ENCODE assay signal across 10 mouse cellular contexts in genomic region chr15:27537519-27538223, GRCm38 (mm10).
DNase-seq lines count a peak whose midpoint lies in the region; ATAC-seq and TF ChIP-seq lines count a peak whose summit lies in the region.
"Had no signal": no experiment of that assay in that cellular context is flagged by ENCODE, and none has a peak within 500 bp of the region (broad histone marks: within the 10 kb centered on the region; RNA-seq: fewer than 3 reads in every experiment).

No protein-coding gene starts in this region.

- intact Hi-C loops in gastrocnemius, postnatal 14 days (cut with DNase I; ENCODE audit: low total_unique reads) = no loop called here

- WGBS in lung, embryonic 14.5 days = 61% methylated on average over 4 of the region's 4 CpGs
- 26% methylated on average over 4 of the region's 4 CpGs for WGBS in heart, embryonic 13.5 days

- H3K27ac ChIP-seq in lung, embryonic 14.5 days (ENCODE audit: low read depth) = 0 out of 2 replicates have a peak overlapping the region, but pooled peaks have one; percentile 22
- peak overlapping the region; percentile 90 for H3K27ac ChIP-seq in heart, embryonic 13.5 days (replicated peaks)
- H3K27ac ChIP-seq: limb, embryonic 13.5 days; midbrain, embryonic 10.5 days had no signal

- no peaks in the 10 kb centered on the region for H3K27me3 ChIP-seq in lung, embryonic 14.5 days (ENCODE audit: insufficient read depth, low read length)
- no peaks in the 10 kb centered on the region for H3K27me3 ChIP-seq in heart, embryonic 13.5 days (replicated peaks)
- H3K27me3 ChIP-seq: limb, embryonic 13.5 days had no signal

- H3K4me2 ChIP-seq in lung, embryonic 14.5 days = no peak overlapping the region
- peak overlapping the region; percentile 46 for H3K4me2 ChIP-seq in heart, embryonic 13.5 days
- H3K4me2 ChIP-seq: limb, embryonic 13.5 days had no signal

- no peaks in the 10 kb centered on the region for H3K36me3 ChIP-seq in lung, embryonic 14.5 days (ENCODE audit: insufficient read depth)
- no peaks in the 10 kb centered on the region for H3K36me3 ChIP-seq in heart, embryonic 13.5 days
- H3K36me3 ChIP-seq: limb, embryonic 13.5 days; midbrain, embryonic 10.5 days had no signal

- no peak for DNase-seq in lung, embryonic 14.5 days
- DNase-seq in lung, postnatal 10 days = no peak
- DNase-seq in gastrocnemius, postnatal 14 days = peak; percentile 38
- no peak for DNase-seq in embryo, embryonic 10 days (ENCODE audit: low spot score)
- no peak for DNase-seq in thymus, postnatal 10 days (ENCODE audit: low spot score in 2 of 2)
- DNase-seq in cerebellum, postnatal 14 days = no peak
- DNase-seq: lung, adult 18-20 months had no signal

- no peak overlapping the region for H3K9ac ChIP-seq in lung, embryonic 14.5 days
- H3K9ac ChIP-seq in heart, embryonic 13.5 days = 0 out of 2 replicates have a peak overlapping the region, but pooled peaks have one; percentile 21
- H3K9ac ChIP-seq: limb, embryonic 13.5 days had no signal

- no peak for TF ChIP-seq CTCF in lung, embryonic 14.5 days (IDR thresholded peaks at IDR 0.05; ENCODE audit: low read depth)

- no peaks in the 10 kb centered on the region for H3K9me3 ChIP-seq in lung, embryonic 14.5 days (ENCODE audit: low read depth, low read length)
- H3K9me3 ChIP-seq in heart, embryonic 13.5 days = no peaks in the 10 kb centered on the region
- H3K9me3 ChIP-seq: limb, embryonic 13.5 days; midbrain, embryonic 10.5 days had no signal

- ATAC-seq in lung, embryonic 14.5 days (ENCODE audit: insufficient read depth) = peak; percentile 48; the same call in 1 of the 2 replicates
- no peak for ATAC-seq in heart, embryonic 13.5 days (ENCODE audit: extremely low read depth, insufficient number of reproducible peaks, low FRiP score, low TSS enrichment)

- H3K4me3 ChIP-seq in lung, embryonic 14.5 days (ENCODE audit: low read depth, low read length) = no peak overlapping the region
- no peak overlapping the region for H3K4me3 ChIP-seq in heart, embryonic 13.5 days
- H3K4me3 ChIP-seq: limb, embryonic 13.5 days; midbrain, embryonic 10.5 days had no signal

- H3K4me1 ChIP-seq in lung, embryonic 14.5 days (ENCODE audit: insufficient read depth) = peaks cover 13% of the 10 kb centered on the region
- peaks cover 69% of the 10 kb centered on the region for H3K4me1 ChIP-seq in heart, embryonic 13.5 days
- H3K4me1 ChIP-seq: midbrain, embryonic 10.5 days had no signal
